Mouse (Mus musculus): ENCODE data around the gene Gse1.

DNA sequence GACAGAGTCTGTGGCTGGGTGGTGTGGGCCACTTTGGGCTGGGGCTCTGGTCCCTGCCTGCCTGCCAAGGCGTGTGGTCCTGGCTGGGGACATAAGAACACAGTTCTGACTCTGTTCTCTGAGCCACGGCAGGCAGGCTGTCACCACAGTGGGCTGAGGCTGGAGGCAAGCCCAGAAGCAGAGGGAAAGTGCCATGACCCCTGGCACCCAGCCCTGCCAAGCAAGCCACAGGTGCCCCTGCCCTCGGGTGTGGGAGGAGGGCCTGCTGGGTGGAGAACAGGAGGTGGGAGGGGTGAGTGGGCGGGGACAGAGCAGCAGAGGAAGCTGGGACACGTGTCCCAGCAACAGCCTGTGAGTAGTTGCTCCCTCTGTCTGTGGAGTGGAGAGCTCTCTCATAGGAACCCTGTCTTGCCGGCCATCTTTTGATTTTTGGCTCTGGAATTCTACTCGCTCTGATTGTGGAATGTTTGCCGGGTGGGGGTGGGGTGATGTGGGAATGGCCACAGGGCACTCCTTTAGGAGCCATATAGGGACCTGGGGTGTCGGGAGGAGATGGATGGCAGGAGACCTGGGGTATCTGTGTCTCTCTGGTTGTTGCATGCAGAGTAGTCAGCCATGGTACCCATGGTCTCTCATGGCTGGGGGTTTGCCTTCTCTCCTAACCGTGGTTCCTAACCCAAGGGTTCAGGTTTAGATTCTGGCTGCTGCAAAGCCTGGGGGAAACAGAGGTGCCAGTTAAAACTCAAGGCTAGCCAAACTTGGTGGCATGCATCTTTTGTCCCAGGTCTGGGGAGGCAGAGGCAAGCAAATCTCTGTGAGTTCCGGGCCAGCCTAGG, 140.8 kb downstream of the Gse1 start:
- TF ChIP-seq GATA1 (IDR thresholded peaks at IDR 0.05; ENCODE audit: low read length) (no peak), TAL1 (IDR thresholded peaks at IDR 0.05; ENCODE audit: low read length) (no peak)
